Mouse (Mus musculus) MEL (cell line): ENCODE measurements around the gene Apol7e. TPM values are rescaled to one million over a fixed set of nuclear protein-coding genes. Genes with fewer than 3 reads are reported as not detected.
"Not testable (repeated sequence)": the region's sequence is repeated elsewhere in the genome, so short reads cannot be mapped to it uniquely, and the experiment has no call there.

Experiments used
- DNase-seq: peaks from one replicate; pipeline ENCODE4 v3.0.0; 2011; ENCODE audit warnings: low read depth, low spot score
- H3K27ac ChIP-seq: 2 replicates; pipeline ENCODE4 v1.5.1; 2012; ENCODE audit warnings: low read depth, mild to moderate bottlenecking, control low read depth, low read length, moderate library complexity; ENCODE audit not compliant: control insufficient read depth
- H3K27me3 ChIP-seq, 2 experiments: fragments of 150-350 bp in 1 of 2; sonication (generic) in 1 of 2; 2 replicates each; pipeline ENCODE4 v1.6.1; 2012; ENCODE audit warnings: low read length in 2 of 2, mild to moderate bottlenecking in 2 of 2, improper control_type of control experiment in 1 of 2, moderate library complexity in 1 of 2; ENCODE audit not compliant: insufficient read depth in 2 of 2, control insufficient read depth in 1 of 2
- H3K36me3 ChIP-seq, 2 experiments: 2 replicates each; pipeline ENCODE4 v1.6.1; 2012 to 2014; ENCODE audit warnings: low read length in 2 of 2, improper control_type of control experiment in 1 of 2, inconsistent platforms in 1 of 2, mild to moderate bottlenecking in 1 of 2; ENCODE audit not compliant: insufficient read depth in 2 of 2, control insufficient read depth in 1 of 2
- H3K4me1 ChIP-seq, 2 experiments: fragments of 150-350 bp in 1 of 2; sonication (generic) in 1 of 2; 2 replicates each; pipeline ENCODE4 v1.6.1; 2012; ENCODE audit warnings: low read length in 2 of 2, improper control_type of control experiment in 1 of 2, mild to moderate bottlenecking in 1 of 2; ENCODE audit not compliant: insufficient read depth in 2 of 2, control insufficient read depth in 1 of 2
- H3K4me3 ChIP-seq, 2 experiments: fragments of 150-350 bp in 1 of 2; sonication (generic) in 1 of 2; 2 replicates each; pipeline ENCODE4 v1.5.1; 2012; ENCODE audit warnings: low read depth in 2 of 2, low read length in 2 of 2, mild to moderate bottlenecking in 2 of 2, moderate library complexity in 2 of 2, control low read depth in 1 of 2, improper control_type of control experiment in 1 of 2; ENCODE audit not compliant: control insufficient read depth in 1 of 2, insufficient read depth in 1 of 2
- H3K79me2 ChIP-seq: 2 replicates; pipeline ENCODE4 v1.6.1; 2012; ENCODE audit warnings: mild to moderate bottlenecking, low read length, moderate library complexity; ENCODE audit not compliant: control insufficient read depth, poor library complexity, insufficient read depth
- H3K9ac ChIP-seq: 2 replicates; pipeline ENCODE4 v1.6.1; 2012; ENCODE audit warnings: low read depth, mild to moderate bottlenecking, control low read depth, low read length, moderate library complexity; ENCODE audit not compliant: control insufficient read depth, poor library complexity, severe bottlenecking
- H3K9me3 ChIP-seq: fragments of 150-350 bp; sonication (generic); replicated peaks from 2 replicates; pipeline ENCODE4 v1.6.1; 2012; ENCODE audit warnings: mild to moderate bottlenecking, low read length, improper control_type of control experiment, moderate library complexity; ENCODE audit not compliant: insufficient read depth
- CTCF ChIP-seq, 3 experiments: IDR thresholded peaks in 2 of 3; conservative IDR thresholded peaks in 1 of 3; 2 replicates each; pipeline ENCODE4 v1.5.1; 2011 to 2012; ENCODE audit warnings: low read length in 3 of 3, low read depth in 2 of 3, mild to moderate bottlenecking in 2 of 3, improper control_type of control experiment in 1 of 3, inconsistent platforms in 1 of 3, mixed read lengths in 1 of 3, moderate library complexity in 1 of 3; ENCODE audit not compliant: control insufficient read depth in 1 of 3, insufficient read depth in 1 of 3, poor library complexity in 1 of 3, severe bottlenecking in 1 of 3
- E2F4 ChIP-seq: IDR thresholded peaks from 2 replicates; pipeline ENCODE4 v1.6.1; 2011; ENCODE audit warnings: low read depth, low read length, improper control_type of control experiment, borderline replicate concordance
- ETS1 ChIP-seq: IDR thresholded peaks from 2 replicates; pipeline ENCODE4 v1.6.1; 2012; ENCODE audit warnings: low read depth, mild to moderate bottlenecking, inconsistent platforms, low read length, improper control_type of control experiment, moderate library complexity
- GABPA ChIP-seq: IDR thresholded peaks from 2 replicates; pipeline ENCODE4 v1.6.1; 2012; ENCODE audit warnings: low read depth, mild to moderate bottlenecking, inconsistent platforms, low read length, improper control_type of control experiment, moderate library complexity
- GATA1 ChIP-seq: IDR thresholded peaks from 2 replicates; pipeline ENCODE4 v1.6.1; 2011; ENCODE audit warnings: low read depth, low read length, improper control_type of control experiment
- KAT2A ChIP-seq: conservative IDR thresholded peaks from 2 replicates; pipeline ENCODE4 v1.6.1; 2012; ENCODE audit warnings: low read depth, low read length, improper control_type of control experiment, inconsistent platforms
- MXI1 ChIP-seq: IDR thresholded peaks from 2 replicates; pipeline ENCODE4 v1.6.1; 2011; ENCODE audit warnings: mild to moderate bottlenecking, low read depth, low read length, improper control_type of control experiment
- RAD21 ChIP-seq: IDR thresholded peaks from 2 replicates; pipeline ENCODE4 v1.6.1; 2011; ENCODE audit warnings: mild to moderate bottlenecking, low read depth, low read length, improper control_type of control experiment
- RCOR1 ChIP-seq: IDR thresholded peaks from 2 replicates; pipeline ENCODE4 v1.6.1; 2012; ENCODE audit warnings: low read depth, mild to moderate bottlenecking, inconsistent platforms, low read length, improper control_type of control experiment
- SIN3A ChIP-seq: IDR thresholded peaks from 2 replicates; pipeline ENCODE4 v1.6.1; 2012; ENCODE audit warnings: low read length, improper control_type of control experiment, inconsistent platforms
- SMC3 ChIP-seq: IDR thresholded peaks from 2 replicates; pipeline ENCODE4 v1.6.1; 2011; ENCODE audit warnings: low read depth, low read length, improper control_type of control experiment
- TBP ChIP-seq: IDR thresholded peaks from 2 replicates; pipeline ENCODE4 v1.8.0; 2011; ENCODE audit warnings: low read depth, low read length, improper control_type of control experiment
- USF1 ChIP-seq: IDR thresholded peaks from 2 replicates; pipeline ENCODE4 v1.6.1; 2014; ENCODE audit warnings: low read depth, mild to moderate bottlenecking, inconsistent platforms, low read length, improper control_type of control experiment, moderate library complexity
- ZKSCAN1 ChIP-seq: IDR thresholded peaks from 2 replicates; pipeline ENCODE4 v1.6.1; 2012; ENCODE audit warnings: low read depth, mild to moderate bottlenecking, inconsistent platforms, low read length, improper control_type of control experiment, moderate library complexity
- ZMIZ1 ChIP-seq: IDR thresholded peaks from 2 replicates; pipeline ENCODE4 v1.6.1; 2012; ENCODE audit warnings: low read depth, mild to moderate bottlenecking, inconsistent platforms, low read length, improper control_type of control experiment, moderate library complexity
- polyA plus RNA-seq, 2 experiments: library from polyadenylated mRNA; stranded (reverse) in 1 of 2; unstranded in 1 of 2; fragments of >175 nt in 1 of 2; fragments of >200 nt in 1 of 2; gene quantifications; 2 replicates each; pipeline versions ENCODE4 v1.2.1 to v1.2.4; 2012; ENCODE audit warnings: low replicate concordance in 2 of 2, low read depth in 1 of 2; ENCODE audit not compliant: insufficient read length in 2 of 2, insufficient read depth in 1 of 2, missing spikeins in 1 of 2
- total RNA-seq: library from RNA; depleted of rRNA; stranded (reverse); fragments of 300-350 nt; gene quantifications from 2 replicates; pipeline ENCODE4 v1.2.3, GENCODE M21; 2012

Apol7e gene
- total and polyA plus RNA-seq, 3 experiments, result not detected

DNA sequence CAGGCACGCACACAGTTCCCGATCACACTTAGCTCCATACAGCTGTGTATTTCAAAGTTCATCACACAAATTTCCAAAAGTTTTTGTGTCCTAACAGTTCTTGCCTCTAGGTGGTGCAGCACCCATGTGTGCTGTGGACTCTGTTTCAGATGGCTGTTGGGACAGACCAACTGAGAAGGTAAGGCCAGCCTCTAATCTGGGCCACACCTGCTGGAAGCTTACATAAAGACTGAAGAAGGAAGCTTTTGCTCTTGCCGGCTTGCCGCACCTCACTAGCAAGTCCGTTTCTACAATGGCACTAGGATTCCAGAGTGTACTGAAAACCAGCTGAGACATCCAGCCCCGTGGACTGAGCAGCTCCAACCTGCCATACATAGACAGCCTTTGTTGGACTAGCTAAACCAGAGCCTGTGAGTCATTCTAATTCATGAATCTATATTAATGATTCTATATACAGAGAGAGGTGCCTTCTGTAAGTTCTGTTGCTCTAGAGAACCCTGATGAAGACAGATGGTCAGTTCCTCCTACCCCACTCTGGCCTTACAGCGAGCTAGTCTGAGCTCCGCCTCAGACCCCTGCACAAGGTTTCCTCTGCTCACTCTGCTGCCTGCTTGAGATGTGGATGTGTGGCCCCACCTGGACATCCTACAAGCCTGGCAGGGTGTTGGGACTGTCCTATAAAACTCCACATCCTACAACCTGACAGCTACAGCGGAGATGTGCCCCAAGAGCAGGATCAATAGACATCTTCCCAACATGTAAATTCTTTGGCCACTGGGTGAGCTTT lies 42.0 kb downstream of the Apol7e start:
- Histone ChIP-seq H3K4me3 (no peak overlapping the region), H3K27ac (no peak overlapping the region), H3K79me2 (no peaks in the 10 kb centered on the region), H3K9ac (no peak overlapping the region), H3K9me3 (no peaks in the 10 kb centered on the region), H3K36me3 (peaks cover 0 to 3% of the 10 kb centered on the region in 2 experiments; a peak in 1 of 4 replicates), H3K4me1 (peaks cover 0 to 3% of the 10 kb centered on the region in 2 experiments; a peak in 1 of 4 replicates), H3K27me3 (no peaks in the 10 kb centered on the region)
- TF ChIP-seq ZKSCAN1 (no peak), CTCF (IDR thresholded peaks at IDR 0.05 in 2 of 3, conservative IDR thresholded peaks at IDR 0.05 in 1 of 3; ENCODE audit: control insufficient read depth in 1 of 3, insufficient read depth in 1 of 3, low read depth in 2 of 3, low read length in 3 of 3, poor library complexity in 1 of 3, severe bottlenecking in 1 of 3) (peak; percentile 11 to 45 (median 34); a peak in 4 of 6 replicates), SIN3A (no peak), TBP (no peak), GATA1 (no peak), MXI1 (no peak), USF1 (no peak), SMC3 (peak; percentile 8; the same call in 1 of the 2 replicates), RAD21 (peak; percentile 24), ETS1 (no peak)
- DNase-seq, result peak; percentile 25

DNA sequence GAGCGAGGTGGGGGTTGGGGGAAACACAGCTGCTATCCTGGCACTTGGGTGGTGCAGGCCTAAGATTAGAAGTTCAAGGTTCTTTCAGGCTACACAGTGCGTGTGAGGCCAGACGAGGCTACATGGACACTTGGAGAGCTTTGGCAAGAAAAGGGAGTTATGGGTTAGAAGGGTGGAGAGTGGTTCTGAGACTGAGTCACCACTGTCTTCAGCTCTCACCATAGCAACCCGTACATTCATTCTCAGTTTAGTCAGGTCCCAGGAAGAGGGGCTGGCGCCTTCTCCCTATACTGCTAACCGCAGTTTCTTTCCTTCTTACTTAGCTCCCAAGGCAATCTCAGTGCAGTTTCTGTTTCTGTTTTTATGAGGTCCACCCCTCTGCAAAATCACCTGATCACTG lies 42.9 kb downstream of the Apol7e start:
- H3K36me3 ChIP-seq, H3K9me3 ChIP-seq, H3K27me3 ChIP-seq, H3K79me2 ChIP-seq, H3K9ac ChIP-seq, H3K27ac ChIP-seq, DNase-seq, H3K4me3 ChIP-seq, H3K4me1 ChIP-seq: not testable (repeated sequence)

DNA sequence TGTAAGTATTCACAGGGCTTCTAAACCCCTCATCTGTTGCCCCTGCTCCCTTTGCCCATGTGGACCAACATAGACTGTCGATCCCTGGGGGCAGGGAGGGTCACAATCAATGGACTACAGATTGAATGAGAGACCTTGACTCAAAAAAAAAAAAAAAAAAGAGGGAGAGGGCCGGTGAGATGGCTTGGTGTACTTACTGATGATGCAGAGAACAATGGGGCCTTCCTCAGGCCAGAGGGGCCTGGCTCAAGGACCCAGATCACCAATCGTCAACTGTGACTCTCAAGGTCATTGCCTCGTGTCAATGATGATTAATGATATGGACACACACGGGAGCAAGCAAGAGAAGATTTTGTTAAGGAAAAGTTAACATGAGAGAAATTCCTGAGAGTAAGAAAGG lies 46.0 kb downstream of the Apol7e start:
- Histone ChIP-seq H3K9ac (no peak overlapping the region), H3K4me1 (peaks cover 0 to 3% of the 10 kb centered on the region in 2 experiments; a peak in 1 of 4 replicates), H3K27me3 (no peaks in the 10 kb centered on the region)
- DNase-seq, result no peak
- TF ChIP-seq GABPA (no peak), RCOR1 (no peak), KAT2A (no peak), E2F4 (no peak), ZMIZ1 (no peak)
- TF ChIP-seq, all 39 proteins: peak for 0
- no peaks in the 10 kb centered on the region for H3K9me3 ChIP-seq
- no peaks in the 10 kb centered on the region for H3K79me2 ChIP-seq
- peaks cover 0 to 3% of the 10 kb centered on the region in 2 experiments; a peak in 1 of 4 replicates for H3K36me3 ChIP-seq
- H3K4me3 ChIP-seq, result no peak overlapping the region
- H3K27ac ChIP-seq, result no peak overlapping the region
